Mouse (Mus musculus) cerebellum, adult (tissue): ENCODE results near the gene Prss36.
"Not testable (repeated sequence)": the region's sequence is repeated elsewhere in the genome, so short reads cannot be mapped to it uniquely, and the experiment has no call there.

Experiments
- ATAC-seq: cut with Nextera tagmentation; 2 replicates; pipeline ENCODE4 v1.9.2; 2017; ENCODE audit warnings: mild to moderate bottlenecking, moderate library complexity, mixed read lengths; ENCODE audit not compliant: insufficient number of reproducible peaks, low FRiP score, low TSS enrichment

Prss36 gene

DNA sequence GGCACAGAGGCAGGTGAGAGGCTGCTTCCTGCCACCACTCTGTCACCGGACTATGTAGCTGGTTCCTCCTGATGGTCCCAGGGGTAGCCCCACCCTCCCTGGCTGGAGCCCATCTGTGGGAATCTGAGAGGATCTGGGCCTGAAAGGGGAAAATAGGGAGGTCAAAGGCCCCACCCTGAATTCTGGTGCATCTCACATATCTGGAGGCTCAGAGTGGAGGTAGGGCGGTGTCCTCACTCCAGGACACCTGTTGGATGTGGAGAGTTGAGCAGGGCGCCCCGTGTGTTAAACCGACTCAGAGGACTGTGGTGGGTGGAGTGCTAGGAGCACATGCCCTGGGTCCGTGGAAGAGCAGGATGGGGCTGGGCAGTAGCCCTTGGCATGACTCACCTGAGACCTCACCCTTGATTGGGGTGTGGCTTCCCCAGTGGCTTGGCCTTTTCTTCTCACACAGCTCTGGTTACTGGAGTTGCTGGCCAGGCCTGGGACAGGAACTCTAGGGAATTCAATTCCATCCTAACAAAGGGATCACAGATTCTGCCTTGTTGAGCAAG, at the start of gene Prss36:
TSS of gene Prss36 (minus strand) at position 256 of the 554 bp plus-strand sequence.
- no peak for ATAC-seq

DNA sequence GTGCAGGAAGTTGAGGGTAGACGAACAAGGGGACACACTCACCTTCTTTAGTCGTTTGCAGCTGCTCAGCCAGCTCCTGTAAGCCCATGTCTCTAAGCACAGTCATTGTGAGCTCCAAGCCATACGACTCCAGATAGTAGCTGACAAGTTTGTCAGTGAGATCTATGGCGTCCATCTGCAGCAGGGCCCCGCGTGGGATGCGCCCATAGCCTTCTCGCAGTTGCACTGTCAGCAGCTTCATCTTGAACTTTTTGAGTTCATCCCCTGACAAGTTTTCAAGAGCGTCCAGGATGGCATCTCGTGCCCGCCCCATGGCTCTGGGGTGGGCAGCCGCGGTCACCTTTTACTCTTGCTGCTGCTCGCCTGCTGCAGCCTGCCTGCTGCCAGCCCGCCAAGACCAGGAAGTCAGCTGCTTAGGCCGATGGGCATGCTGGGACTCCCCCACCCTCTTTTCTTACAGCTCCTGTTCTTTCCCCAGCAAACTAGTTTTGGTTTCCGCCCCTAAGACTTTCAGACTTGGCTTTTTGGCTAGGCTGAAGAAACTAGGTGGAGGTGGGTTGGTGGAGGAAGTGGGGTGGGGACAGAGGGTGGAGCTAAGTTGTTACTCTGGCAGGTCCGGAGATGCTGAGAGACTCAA, 46.9 kb upstream of the Prss36 start, which contains the start of gene Pycard:
TSS of gene Pycard (minus strand) at position 527 of the 637 bp plus-strand sequence.
- no peak for ATAC-seq

DNA sequence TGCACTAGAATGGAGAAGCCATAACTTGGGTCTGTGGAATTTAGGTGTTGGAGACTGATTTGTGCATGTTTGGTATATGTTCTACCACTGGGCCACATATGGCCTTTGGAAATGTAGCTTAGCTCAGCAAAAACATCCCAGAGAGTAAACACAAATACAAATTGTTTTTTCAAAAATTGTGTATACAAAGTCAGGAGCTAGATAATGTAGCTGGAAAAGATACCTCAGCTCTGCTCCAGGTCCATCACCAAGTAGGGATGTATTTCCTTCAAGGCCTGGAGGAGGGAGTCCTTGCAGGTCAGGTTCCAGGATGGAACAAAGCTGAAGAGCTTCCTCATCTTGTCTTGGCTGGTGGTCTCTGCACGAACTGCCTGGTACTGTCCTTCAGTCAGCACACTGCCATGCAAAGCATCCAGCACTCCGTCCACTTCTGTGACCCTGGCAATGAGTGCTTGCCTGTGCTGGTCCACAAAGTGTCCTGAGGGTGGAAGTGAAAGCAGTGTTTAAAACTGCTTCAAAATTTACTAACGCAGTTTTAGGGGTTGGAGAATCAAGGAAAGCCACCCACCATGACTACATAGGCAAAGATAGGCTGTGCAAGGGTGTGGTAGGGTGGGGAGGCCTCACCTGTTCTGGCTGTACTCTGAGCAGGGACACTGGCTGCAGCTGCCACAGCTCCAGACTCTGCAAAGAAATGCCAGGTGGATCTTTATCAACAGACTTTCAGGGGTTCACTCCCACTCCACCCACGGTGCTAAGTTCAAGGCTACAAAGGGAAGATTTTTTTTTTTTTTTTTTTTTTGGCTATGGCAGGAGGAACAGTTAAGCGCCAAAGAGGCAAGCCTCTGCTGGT, 46.2 kb upstream of the Prss36 start:
- ATAC-seq, result no peak

DNA sequence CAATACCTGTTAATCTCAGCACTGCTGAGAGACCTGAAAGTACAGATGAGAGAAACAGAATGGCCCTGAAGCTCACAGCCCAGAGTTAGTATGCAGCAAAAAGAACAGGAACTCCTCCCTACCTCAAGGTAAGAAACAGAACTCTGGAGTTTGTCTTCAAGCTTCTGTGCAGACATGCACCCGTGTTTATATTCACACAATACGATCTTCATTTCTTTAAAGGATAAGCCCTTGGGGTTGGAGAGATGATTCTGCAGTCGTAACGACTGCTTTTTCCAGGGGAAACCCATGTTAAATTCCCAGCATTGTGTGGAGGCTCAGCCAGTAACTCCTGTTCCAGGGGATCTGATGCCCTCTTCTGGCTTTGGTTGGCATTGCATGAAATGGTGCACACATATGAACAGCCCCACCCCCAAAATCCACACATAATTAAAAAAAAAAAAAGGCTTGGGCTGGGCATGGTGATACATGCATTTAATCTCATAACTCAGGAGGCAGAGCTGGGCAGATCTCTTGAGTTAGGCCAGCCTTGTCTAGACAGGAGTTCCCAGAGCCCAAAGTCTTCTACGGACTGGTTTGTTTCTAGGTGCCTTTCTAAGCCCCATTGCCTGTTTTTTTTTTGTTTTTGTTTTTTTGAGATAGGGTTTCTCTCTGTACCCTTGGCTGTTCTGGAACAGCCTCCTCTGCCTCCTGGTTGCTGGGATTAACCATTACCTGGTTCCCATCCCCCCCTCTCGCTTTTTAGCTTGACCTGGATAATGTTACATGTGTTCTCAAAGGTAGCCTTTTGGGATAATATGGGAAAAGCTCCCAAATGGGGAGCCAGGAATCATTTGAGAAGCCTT, 45.3 kb upstream of the Prss36 start:
- no peak for ATAC-seq

DNA sequence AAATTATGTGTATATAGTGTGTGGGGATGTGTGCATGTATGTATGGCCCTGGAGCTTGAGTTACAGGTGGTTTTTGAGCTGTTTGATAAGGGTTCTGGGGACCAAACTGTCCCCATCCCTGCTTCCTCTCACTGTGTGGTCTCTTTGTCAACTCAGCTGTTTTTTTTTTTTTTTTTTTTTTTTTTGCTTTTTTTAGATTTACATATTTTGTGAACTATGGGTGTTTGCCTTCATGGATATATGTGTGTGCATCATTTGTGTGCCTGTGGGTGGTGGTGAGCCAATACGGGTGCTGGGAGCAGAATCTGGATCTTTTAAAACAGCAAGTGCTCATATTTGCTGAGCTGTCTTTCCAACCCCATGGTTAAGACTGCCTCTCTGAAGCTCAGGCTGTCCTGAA, 42.4 kb upstream of the Prss36 start:
- no peak for ATAC-seq

DNA sequence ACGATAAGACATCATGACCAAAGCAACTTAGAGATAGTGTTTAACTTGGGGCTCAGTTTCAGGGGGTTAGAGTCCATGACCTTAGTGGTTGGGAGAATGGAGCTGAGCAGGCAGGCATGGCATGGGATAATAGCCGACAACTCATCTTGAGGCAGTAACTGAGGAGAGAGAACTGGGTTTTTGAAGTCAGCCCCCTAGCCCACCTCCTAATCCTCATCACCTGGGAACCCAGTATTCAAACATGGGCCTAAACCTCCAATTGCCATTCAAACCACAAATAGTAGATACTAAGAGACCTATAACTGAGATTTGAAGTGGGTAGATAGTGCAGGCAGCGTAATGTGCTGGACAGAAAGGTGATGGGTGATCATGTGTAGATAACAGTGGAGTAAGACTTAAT, 34.1 kb upstream of the Prss36 start:
- no peak for ATAC-seq

DNA sequence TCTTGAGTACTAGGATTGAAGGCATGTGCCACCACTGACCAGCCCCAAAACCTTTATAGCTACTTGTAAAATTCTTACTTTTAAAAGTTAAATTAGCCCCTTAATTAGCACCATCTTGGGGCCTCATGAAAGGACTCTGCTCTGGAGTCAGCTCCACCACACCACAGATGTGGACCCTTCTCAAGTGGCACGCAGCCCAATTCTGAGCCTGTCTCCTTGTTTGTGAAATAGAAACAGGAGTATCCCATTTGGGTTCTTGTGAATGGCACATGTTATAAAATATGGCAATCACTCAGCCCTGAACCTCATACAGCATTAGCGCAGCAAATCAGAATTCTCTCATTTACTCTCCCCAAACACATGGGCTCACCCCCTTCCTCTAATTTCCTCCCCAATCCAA, 32.3 kb upstream of the Prss36 start:
- no peak for ATAC-seq

DNA sequence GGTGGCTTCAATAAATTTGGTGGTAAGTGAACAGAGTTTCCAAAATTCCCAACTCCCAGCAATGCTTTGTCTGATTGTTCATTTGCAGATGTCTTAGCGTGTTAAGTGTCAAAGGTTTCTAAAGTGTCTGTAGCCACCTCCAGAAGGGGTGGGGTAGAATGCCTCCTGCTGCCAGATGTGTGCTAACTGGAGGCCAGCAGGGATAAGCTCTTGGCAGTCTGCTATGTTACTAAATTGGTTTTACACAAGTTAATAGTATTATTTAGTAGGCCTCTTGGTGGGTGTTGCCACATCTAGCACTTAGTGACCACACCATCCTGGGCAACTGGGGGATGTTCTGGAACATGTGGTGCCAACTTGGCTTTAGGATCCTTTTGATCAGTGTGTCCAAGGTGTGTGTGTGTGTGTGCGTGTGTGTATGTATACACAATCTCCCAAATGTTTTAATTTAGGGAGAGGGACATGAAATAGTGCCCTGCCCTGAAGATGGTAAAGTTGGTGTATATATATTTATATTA, 27.9 kb upstream of the Prss36 start:
- no peak for ATAC-seq

DNA sequence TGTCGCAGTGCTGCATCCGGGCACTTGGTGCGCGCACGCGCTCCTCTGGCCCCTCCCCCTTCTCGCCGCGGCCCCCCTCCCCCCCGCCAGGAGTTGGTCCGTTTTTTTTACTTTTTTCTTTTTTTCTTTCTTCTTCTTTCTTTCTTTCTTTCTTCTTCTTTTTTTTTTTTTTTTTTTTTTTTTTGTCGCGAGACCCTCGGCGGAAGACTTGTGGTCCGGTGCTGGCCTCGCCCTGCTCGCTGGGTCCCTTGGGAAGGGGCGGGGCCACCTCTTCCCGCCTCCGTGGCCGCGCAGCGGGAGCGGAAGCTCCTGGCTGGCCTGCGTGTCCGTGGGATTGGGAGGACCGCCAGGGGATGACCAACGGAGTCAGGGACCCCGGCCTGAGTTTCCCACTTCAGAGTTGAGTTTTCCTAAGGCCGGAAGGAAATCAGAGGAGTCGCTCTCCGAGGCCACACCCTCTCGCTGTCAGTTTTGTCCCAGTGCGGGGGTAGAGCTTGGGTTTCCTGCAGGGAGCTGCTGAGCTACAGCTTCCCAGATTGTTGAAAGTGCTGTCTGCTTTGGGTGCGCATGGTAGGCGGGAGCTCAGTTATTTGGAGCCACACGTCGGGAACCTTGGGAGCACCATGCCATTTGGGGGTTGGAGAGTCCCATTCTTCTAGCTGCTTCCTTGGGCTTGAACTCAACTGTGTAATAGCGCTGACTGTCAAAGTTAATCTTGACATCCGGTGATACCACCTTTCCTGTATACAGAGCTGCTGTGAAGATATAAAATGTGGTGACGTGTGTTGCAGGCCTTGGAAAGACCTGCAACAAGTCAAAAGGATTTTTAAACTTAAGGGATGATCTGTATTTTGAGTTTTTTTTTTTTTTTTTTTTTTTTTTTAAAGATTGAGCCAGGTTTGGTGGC, 21.6 kb upstream of the Prss36 start:
- 0 out of 2 replicates have a peak, but pooled peaks have one; percentile 12 for ATAC-seq

DNA sequence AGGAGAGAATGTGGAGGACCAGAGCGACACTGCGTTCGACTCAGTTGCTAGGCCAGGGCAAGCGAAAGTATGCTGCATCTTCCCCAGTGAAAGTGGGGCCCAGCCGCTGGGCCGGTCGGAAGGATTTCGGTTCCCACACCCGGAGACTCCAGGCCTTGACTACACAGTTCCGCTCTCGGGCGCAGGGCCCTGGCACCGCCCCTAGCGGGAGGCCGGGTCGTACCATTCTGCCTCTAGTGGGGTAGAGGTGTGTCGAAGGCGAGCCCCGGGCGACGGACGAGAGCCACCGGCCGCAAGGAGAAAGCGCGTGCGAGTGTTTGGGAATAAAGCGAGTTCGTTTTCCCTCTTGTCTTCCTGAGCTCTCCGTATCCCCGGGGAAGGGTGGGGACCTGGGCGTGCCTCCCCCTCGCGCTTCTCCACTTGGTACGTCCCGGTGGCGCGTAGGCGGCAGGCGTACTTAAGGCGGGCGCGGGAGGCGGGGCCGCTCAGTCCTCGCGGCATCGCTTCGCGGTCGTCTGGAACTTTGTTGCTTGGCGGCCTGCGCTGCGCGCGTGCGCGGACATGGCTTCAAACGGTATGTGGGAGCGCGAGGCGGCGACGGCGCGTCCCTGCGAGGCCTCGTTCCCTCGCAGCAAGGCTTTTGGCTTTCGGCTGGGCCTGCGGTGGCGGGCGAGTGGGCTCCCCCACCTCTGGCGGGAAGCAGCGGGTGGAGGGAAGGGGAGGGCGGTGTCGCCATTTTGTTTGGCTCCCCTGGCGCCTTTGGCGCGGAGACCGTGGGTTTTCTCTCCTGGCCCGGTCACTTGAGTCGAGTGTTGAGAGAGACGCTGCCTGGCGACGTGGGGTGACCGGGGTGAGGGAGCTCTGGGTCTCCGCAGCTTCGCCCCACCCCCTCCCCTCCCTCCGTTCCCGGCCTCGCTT, 20.7 kb upstream of the Prss36 start, which contains the start of gene Fus:
TSS of gene Fus (plus strand) at position 454 of the 918 bp plus-strand sequence.
- peak; percentile 95 for ATAC-seq

DNA sequence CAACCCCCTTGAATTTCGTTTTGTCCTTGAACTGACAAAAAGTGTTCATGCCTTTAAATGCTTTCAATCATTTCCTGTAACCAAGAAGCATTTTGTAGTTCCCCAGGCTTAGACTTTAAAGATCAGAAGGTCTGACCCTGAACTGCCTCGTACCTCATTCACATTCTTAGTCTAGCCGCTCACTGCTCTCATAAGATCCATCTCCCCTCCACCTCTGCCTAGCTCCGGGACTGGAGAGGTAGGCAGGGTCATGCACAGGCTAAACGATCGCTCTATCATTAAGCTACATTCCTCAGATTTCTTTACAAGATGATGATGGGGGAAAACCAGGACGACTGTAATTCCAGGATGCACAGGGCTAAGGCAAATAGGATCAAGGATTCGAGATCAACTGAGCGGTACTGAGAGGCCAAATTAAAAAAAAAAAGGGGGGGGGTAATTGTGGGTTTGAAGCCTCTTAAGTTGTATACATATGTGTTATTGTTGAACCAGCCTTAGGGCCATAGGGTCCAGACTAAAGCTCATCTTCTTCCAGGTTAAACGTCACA, 19.9 kb upstream of the Prss36 start:
- no peak for ATAC-seq

DNA sequence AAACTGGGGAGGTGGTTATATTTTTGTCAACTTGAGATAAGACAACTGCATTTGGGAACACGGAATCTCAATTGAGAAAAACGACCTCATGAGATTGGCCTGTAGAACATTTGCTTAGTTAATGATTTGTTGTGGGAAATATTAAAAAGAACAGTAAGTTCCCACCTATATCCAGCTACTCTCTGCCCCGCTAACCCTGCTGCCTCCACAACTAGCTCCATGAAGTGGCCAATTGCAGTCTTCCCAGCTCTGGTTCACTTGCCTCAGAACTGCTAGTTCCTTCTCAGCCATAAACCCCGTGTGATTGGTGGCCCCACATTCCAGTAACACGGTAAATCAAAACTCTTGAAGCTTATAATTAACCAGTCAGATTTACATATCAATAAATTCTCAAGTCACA, 12.8 kb upstream of the Prss36 start:
- no peak for ATAC-seq

DNA sequence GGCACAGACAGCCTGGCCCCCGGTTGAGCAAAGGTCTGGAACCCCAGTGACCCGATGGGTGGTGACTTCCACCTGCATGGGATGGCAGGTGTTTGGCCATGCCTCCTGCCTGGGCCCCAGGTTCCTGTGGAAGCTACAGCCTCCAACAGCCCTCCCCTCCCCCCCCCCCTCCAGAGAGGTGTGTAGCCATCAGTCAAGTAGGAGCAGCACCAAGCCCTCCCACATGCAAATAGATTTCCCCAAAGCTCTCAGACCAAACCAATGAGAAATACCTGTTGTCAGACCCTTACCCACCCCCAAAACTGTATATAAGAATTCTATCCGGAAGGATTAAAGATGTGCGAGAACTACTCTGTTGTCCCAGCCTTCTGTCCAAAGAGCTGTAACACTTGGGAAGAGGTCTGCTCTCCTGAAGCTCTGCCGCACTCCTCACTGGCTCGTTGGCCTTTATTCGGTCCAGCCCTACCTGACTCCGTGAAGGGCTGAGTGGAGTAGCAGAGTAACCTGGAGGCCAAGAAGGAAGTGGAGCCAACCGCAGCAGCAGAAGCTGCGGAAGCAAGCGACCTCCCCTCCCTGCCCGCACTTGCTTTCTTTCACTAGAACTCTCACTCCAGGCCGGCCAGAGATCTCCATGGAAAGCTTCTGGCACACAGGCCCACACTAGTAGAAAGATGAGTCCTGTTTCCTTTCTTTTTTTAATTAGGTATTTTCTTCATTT, 6.5 kb upstream of the Prss36 start:
- ATAC-seq, result no peak

DNA sequence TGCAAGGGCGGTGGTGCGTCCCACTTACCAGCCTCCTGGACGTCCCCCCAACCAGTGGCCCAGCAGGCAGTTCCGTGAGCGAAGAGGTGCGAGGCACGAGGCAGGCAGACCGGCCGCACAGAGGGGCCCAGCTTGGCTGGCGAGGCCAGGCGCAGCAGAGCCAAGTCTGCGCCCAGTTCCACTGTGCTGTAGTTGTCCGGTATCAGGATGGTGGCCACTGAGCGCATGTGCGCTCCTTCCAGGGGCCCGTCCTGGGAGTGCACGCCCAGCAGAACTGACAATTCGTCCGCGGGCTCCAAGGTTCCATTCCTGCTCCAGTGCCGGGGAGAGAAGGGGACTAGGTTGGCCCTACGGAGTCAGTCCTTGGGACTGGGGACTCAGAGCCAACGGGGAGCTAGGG, 1.9 kb downstream of the Prss36 start:
- ATAC-seq, result no peak

DNA sequence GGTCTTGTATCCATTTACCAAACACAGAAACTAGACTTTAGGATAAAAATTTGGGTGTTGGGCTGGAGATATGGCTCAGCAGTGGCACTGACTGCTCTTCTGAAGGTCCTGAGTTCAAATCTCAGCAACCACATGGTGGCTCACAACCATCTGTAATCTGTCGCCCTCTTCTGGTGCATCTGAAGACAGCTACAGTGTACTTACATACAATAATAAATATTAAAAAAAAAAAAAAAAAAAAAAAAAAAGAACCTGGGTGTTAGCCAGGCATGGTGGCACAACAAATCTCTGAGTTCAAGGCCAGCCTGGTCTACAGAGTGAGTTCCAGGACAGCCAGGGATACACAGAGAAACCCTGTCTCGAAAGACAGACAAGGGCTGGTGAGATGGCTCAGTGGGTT, 4.4 kb downstream of the Prss36 start:
- not testable (repeated sequence) for ATAC-seq

DNA sequence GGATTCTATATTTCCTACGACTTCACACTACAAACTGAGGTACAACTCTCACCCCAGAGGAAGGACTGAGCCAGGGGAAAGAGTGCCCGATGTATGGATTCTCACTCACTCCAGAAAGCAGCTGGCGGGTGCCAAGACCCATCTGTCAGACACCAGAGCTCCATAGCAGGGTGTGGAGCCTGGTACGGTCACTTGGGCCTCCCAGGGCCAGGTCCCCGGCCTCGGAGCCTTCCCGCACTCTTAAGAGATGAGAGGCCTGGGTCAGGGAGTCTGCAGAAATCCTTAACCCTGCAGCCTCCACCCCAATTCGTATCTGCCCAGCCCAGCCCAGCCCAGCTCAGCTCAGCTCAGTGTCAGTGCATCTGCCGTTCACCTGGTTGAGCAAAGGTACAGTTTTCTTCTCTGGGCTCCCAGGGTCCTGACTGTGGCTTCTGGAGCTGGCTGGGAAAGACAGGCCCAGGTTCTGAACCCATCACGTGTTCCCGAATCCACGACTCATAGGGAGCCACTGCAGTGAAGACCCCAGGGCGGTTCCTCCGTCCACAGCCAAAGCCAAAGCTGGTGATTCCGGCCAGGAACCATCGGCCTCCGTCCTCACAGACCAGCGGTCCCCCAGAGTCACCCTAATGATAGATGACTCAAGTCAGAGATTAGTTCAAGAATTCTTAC, 10.2 kb downstream of the Prss36 start:
- ATAC-seq, result peak; percentile 31; the same call in 1 of the 2 replicates

DNA sequence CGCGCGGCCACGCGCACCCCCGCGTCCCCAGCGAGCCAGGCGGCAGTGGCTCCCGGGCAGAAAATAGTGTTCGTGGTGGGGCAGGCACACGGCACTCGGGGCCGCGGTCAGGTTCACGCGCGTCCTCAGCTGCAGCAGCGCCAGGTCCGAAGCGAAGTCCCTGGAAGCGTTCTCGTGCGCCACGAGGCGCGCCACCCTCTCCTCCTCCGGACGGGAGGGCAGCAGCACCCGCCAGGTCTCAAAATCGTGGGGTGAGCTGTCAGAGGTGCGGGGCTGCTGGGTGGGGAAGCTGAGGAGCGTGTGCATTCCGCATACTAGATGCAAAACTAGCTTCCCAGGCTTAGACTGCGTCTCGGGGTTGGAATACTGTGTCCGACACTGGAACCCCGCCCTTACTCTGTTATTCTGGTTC, 10.8 kb downstream of the Prss36 start:
- ATAC-seq, result 0 out of 2 replicates have a peak, but pooled peaks have one; percentile 50
